Mouse (Mus musculus) forebrain, embryonic 14.5 days (tissue): ENCODE data around the gene Gnpat. TPM values are rescaled to one million over a fixed set of nuclear protein-coding genes. Genes with fewer than 3 reads are reported as not detected.
A peak's percentile ranks its signal among the peaks of the same experiment; 100 is the strongest.

Experiments used
- ATAC-seq: fragments of 200-750 bp; cut with Nextera tagmentation; 2 replicates; pipeline ENCODE4 v1.8.0; 2017; ENCODE audit warnings: mild to moderate bottlenecking, moderate library complexity
- DNase-seq: peaks from one replicate; pipeline ENCODE4 v3.0.0-alpha.2; 2015; ENCODE audit warnings: low spot score
- H3K27ac ChIP-seq: fragments of 300-500 bp; sonication (generic); 2 replicates; pipeline ENCODE4 v1.5.1; 2014; ENCODE audit warnings: low read depth, mild to moderate bottlenecking, control low read depth, low read length, moderate library complexity
- H3K27me3 ChIP-seq: fragments of 300-500 bp; sonication (generic); replicated peaks from 2 replicates; pipeline ENCODE4 v1.6.1; 2014; ENCODE audit warnings: low read length, control low read depth, mixed read lengths; ENCODE audit not compliant: control insufficient read depth, insufficient read depth
- H3K36me3 ChIP-seq: fragments of 300-500 bp; sonication (generic); 2 replicates; pipeline ENCODE4 v1.6.1; 2014; ENCODE audit warnings: low read length, control low read depth; ENCODE audit not compliant: control insufficient read depth, insufficient read depth
- H3K4me1 ChIP-seq: fragments of 300-500 bp; sonication (generic); 2 replicates; pipeline ENCODE4 v1.6.1; 2014; ENCODE audit warnings: antibody characterized with exemption, low read length, control low read depth; ENCODE audit not compliant: control insufficient read depth, insufficient read depth
- H3K4me2 ChIP-seq: fragments of 300-500 bp; sonication (generic); 2 replicates; pipeline ENCODE4 v1.6.1; 2014; ENCODE audit warnings: mild to moderate bottlenecking, control low read depth, low read length
- H3K4me3 ChIP-seq: fragments of 300-500 bp; sonication (generic); 2 replicates; pipeline ENCODE4 v1.5.1; 2014; ENCODE audit warnings: low read depth, low read length, control low read depth
- H3K9ac ChIP-seq: fragments of 300-500 bp; sonication (generic); 2 replicates; pipeline ENCODE4 v1.6.1; 2014; ENCODE audit warnings: mild to moderate bottlenecking, low read length, control low read depth, moderate library complexity
- H3K9me3 ChIP-seq: fragments of 300-500 bp; sonication (generic); replicated peaks from 2 replicates; pipeline ENCODE4 v1.6.1; 2016; ENCODE audit warnings: low read length, control low read depth, mixed read lengths; ENCODE audit not compliant: control insufficient read depth
- WGBS: fragments of 180-500 bp; shearing (Covaris S2); extraction: QIAGEN DNeasy Blood & Tissue Kit; methylation state at CpG from one replicate; pipeline ENCODE4 v1.1.7; 2014; 5-methylcytosine and 5-hydroxymethylcytosine counted together
- polyA plus RNA-seq: library from polyadenylated mRNA; unstranded; fragments of >200 nt; fragmentation: Nextera tagmentation; extraction: Ambion mirVana; gene quantifications from 2 replicates; pipeline ENCODE4 v1.2.1, GENCODE M21; 2014

Gene Gnpat
- polyA plus RNA-seq, 1 experiment from 2014 or later = 95.5 TPM

DNA sequence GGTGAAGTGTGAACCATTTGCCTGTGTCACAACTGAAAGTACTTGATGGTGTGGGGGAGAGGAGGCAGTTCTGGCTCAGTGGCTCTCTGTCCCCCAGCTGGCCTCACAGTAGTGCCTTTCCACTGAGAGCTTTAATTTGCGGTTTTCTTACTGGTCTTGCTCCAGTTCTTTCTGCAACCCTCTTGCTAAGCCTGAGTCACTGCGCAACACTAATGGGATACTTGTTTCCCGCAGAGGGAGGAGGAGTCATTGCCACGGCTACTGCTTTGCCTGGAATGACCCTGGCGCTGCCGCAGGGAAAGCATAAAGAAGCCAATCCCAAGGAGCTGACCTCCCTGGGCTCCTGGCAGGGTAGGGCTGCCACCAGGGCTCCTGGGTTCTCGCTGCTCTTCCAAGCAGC is 36.2 kb upstream of the Gnpat start:
- no peak overlapping the region for H3K27ac ChIP-seq
- no peaks in the 10 kb centered on the region for H3K4me1 ChIP-seq
- H3K4me3 ChIP-seq = no peak overlapping the region
- ATAC-seq (no peak), DNase-seq (no peak)
- no peaks in the 10 kb centered on the region for H3K9me3 ChIP-seq
- H3K4me2 ChIP-seq = no peak overlapping the region
- no peaks in the 10 kb centered on the region for H3K27me3 ChIP-seq
- H3K36me3 ChIP-seq = peaks cover 23% of the 10 kb centered on the region; the same call in 1 of the 2 replicates
- no peak overlapping the region for H3K9ac ChIP-seq
- WGBS = 21% methylated on average over 7 of the region's 7 CpGs

DNA sequence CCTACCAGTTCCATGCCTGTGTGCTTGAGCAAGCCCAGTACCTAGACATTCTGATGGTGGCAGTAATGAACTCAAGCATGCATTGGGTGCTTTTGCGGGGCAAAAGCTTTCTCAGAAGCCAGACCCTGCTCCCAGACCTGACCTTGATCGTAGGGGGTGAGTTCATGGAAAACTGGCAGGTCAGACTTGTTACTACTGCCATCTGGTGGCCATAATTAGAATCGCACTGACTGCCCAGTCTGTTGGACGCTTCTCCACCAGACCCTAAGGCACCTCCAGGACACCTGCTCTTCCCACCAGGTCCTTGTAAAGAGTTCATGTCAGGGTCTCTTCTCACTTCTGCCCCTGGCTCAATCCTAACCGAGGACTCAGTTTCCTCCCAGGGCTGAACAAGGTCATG is 35.4 kb upstream of the Gnpat start:
- Histone ChIP-seq H3K27me3 (no peaks in the 10 kb centered on the region), H3K4me1 (no peaks in the 10 kb centered on the region), H3K9me3 (no peaks in the 10 kb centered on the region), H3K27ac (no peak overlapping the region), H3K9ac (no peak overlapping the region), H3K36me3 (peaks cover 23% of the 10 kb centered on the region; the same call in 1 of the 2 replicates), H3K4me2 (no peak overlapping the region), H3K4me3 (no peak overlapping the region)
- ATAC-seq (peak; percentile 15; the same call in 1 of the 2 replicates), DNase-seq (peak; percentile 59)
- 6% methylated on average over 5 of the region's 5 CpGs for WGBS

DNA sequence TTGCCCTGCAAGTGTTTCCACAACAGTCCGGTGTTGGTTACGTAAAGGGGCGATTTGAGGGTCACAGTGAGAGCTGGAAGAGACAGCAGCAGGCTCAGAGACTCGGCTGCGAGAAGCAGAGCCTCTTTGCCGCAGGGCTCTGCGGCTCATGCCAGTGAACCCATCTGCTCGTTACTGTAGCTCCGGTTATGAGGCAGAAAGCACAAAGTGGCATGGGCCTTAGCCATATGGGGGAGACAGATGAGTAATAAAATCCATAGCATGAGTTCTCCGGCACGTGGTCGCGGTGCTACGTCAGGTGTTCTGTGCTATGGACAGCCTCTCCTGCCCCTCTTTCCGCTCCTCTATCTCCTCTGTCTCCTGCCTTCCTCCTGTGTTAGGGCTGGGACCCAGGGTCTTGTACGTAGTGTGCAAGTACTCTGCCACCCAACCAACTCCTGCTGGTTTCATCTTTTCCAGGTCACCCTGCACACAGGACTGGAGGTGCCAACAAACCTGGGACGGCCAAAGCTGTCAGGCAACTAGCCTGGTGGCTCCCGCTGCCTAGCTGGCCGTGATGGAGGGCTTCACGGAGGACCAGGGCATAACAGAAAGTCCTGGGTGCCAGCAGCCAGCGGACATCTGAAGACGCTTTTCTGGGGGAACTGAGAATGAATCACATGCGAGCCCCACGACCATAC is 34.1 kb upstream of the Gnpat start:
- WGBS = 73% methylated on average over 24 of the region's 24 CpGs
- Histone ChIP-seq H3K4me2 (no peak overlapping the region), H3K27ac (no peak overlapping the region; the same call in 1 of the 2 replicates), H3K36me3 (peaks cover 23% of the 10 kb centered on the region; the same call in 1 of the 2 replicates), H3K4me3 (no peak overlapping the region), H3K9ac (no peak overlapping the region), H3K27me3 (no peaks in the 10 kb centered on the region), H3K4me1 (no peaks in the 10 kb centered on the region), H3K9me3 (no peaks in the 10 kb centered on the region)
- no peak; the same call in 1 of the 2 replicates for ATAC-seq
- peak; percentile 48 for DNase-seq

DNA sequence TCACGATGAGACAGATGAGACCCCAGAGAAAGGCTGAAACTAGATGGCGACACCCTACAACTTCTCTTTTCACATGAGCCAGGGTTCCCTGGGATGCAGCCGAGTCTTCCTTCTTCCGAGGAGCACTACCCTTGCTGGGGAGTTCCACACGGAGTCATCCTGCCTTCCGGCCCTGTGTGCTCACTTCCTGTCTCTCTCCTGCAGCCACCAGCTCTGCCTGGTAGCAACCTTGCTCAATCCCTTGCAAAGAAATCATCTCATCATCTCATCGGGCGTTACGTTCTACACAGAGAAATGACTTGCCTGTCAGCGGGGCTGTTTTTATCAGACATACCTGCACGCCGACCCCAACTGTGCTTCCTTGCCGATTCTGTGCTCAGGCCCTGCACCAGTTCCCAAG is 32.8 kb upstream of the Gnpat start:
- Histone ChIP-seq H3K27me3 (no peaks in the 10 kb centered on the region), H3K4me1 (no peaks in the 10 kb centered on the region), H3K4me2 (no peak overlapping the region), H3K9ac (no peak overlapping the region), H3K27ac (no peak overlapping the region), H3K9me3 (no peaks in the 10 kb centered on the region), H3K4me3 (no peak overlapping the region), H3K36me3 (peaks cover 16% of the 10 kb centered on the region; the same call in 1 of the 2 replicates)
- 79% methylated on average over 13 of the region's 13 CpGs for WGBS
- no peak for ATAC-seq
- no peak for DNase-seq

DNA sequence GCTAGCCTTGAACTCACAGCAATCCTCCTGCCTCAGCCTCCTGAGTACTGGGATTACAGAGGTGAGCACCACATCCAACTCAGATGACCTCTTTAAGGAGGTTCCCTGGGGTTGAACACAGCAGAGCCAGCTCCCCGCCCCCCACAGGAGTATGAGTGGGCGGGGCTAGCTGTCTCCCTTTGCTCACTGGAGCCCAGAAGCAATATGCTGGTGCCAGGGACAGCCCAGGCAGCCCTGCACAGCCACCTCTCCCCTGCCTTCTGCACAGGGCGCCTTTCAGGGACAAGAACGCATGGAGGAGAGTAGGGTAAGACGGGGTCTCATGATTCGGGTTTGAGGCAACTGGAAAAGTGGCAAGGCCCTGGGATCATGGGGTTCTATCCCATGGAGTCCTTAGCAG is 31.3 kb upstream of the Gnpat start:
- no peak for DNase-seq
- 78% methylated on average over 6 of the region's 6 CpGs for WGBS
- ATAC-seq = no peak
- H3K36me3 ChIP-seq = peaks cover 10% of the 10 kb centered on the region; the same call in 1 of the 2 replicates
- H3K27ac ChIP-seq = no peak overlapping the region
- no peak overlapping the region for H3K4me3 ChIP-seq
- H3K9ac ChIP-seq = no peak overlapping the region
- no peaks in the 10 kb centered on the region for H3K27me3 ChIP-seq
- no peaks in the 10 kb centered on the region for H3K4me1 ChIP-seq
- H3K9me3 ChIP-seq = no peaks in the 10 kb centered on the region
- no peak overlapping the region for H3K4me2 ChIP-seq

DNA sequence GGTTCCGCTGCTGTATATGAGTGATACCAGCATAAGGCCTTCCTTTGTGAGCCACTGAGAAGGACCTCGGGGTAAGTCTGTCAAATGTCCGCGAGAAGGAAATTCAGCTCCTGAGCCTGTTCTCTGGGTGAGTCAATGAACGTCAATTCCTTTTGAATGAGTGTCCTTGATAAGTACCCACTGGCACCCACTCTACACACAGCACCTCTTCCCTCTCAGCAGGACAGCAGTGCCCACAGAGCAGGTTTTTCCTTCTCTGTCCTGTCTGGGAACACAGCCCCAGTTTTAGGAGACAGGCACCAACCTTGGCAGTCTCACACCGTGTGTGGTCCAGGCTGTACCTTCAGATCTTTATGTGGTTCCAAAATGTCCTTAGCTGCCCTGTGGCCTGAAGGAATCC is 30.9 kb upstream of the Gnpat start:
- H3K9ac ChIP-seq = no peak overlapping the region
- H3K27ac ChIP-seq = no peak overlapping the region
- H3K4me2 ChIP-seq = no peak overlapping the region

DNA sequence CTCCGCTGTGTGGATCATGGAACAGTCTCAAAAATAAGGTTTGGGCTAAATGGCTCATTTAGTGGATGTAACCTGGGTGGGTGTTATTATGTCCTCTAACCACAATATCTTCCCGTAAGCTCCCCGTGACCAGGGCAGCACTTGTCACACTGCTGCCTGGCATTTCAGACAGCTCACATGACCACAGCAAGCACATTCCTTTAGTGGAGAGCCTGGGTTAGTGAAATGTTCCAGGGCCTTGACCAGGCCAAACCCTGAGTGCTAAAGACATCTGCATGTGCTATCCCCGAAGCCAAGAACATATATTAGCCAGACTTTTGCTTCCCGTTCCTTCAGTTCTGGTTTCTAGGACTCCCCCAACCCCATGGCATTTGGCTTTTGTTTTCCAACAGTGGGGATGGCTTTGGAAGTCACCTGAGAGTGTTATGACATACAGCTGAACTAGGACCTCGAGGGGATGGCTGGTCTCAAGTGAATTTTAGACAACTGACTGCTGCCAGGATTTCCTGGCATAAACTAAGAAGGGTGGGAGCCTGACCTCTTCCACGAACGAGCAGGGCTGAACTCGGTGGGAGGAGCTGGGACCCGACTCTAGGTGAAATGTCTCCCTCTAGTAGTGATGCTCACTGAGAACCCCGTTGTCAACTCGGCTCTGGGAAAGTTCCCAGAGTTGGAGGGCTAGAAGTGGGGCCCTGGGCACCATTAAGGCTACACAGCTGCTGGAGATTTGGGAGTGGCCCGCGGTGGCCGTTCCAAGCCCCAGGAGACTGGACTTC is 29.2 kb upstream of the Gnpat start:
- no peaks in the 10 kb centered on the region for H3K9me3 ChIP-seq
- H3K9ac ChIP-seq = no peak overlapping the region
- H3K27ac ChIP-seq = no peak overlapping the region
- 49% methylated on average over 15 of the region's 15 CpGs for WGBS
- DNase-seq = no peak
- H3K27me3 ChIP-seq = no peaks in the 10 kb centered on the region
- H3K4me3 ChIP-seq = no peak overlapping the region
- no peak for ATAC-seq
- peaks cover 11% of the 10 kb centered on the region for H3K36me3 ChIP-seq
- H3K4me2 ChIP-seq = no peak overlapping the region
- no peaks in the 10 kb centered on the region for H3K4me1 ChIP-seq

More for the DNA sequence above, 30.9 kb upstream of the Gnpat start:
- 83% methylated on average over 6 of the region's 6 CpGs for WGBS
- no peak overlapping the region for H3K4me3 ChIP-seq
- peaks cover 7% of the 10 kb centered on the region; the same call in 1 of the 2 replicates for H3K36me3 ChIP-seq
- DNase-seq = no peak
- no peaks in the 10 kb centered on the region for H3K9me3 ChIP-seq
- no peaks in the 10 kb centered on the region for H3K27me3 ChIP-seq
- no peaks in the 10 kb centered on the region for H3K4me1 ChIP-seq
- no peak for ATAC-seq

DNA sequence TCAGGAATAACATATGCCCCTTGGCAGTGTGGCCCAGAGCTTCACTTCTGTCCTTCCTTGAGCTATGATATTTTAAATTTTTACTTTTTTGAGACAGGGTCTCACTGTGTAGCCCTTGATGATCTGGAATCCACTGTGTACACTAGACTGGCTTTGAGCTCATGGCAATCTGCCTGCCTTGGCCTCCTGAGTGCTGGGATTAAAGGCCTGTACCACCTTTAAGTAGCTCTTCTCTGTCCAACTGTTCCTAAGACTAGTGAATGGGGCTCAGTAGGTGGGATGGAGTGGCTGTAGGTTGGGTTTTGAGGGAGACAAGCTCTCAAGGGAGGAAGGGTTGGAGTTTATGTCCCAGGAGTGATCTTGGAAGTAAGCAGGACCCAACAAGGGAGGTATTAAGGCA is 27.0 kb upstream of the Gnpat start:
- ATAC-seq (no peak), DNase-seq (no peak)
- peaks cover 30% of the 10 kb centered on the region for H3K36me3 ChIP-seq
- no peak overlapping the region for H3K4me3 ChIP-seq
- H3K9ac ChIP-seq = no peak overlapping the region
- H3K4me2 ChIP-seq = no peak overlapping the region
- H3K4me1 ChIP-seq = no peaks in the 10 kb centered on the region
- no peaks in the 10 kb centered on the region for H3K27me3 ChIP-seq
- H3K9me3 ChIP-seq = no peaks in the 10 kb centered on the region
- no peak overlapping the region for H3K27ac ChIP-seq

DNA sequence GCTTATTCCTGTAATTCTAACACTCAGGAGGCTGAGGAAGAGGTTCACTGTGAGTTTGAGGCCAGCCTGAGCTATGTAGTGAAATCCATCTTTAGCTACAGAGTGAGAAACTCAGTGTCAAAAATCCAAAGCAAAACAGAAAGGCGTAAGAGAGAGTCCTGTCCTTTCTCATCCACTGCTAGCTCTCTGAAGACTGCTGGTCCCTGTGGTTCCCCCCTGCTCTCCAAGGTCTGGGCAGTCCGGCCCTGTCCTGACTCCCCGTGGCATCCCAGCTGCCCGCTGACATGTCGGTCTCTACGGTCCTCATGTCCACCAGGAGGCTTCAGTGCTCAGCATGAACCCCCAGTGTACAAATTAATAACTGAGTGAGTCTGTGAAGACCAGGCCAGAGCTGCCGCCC is 26.6 kb upstream of the Gnpat start:
- ATAC-seq = no peak
- no peak for DNase-seq
- Histone ChIP-seq H3K36me3 (peaks cover 34% of the 10 kb centered on the region), H3K27ac (no peak overlapping the region), H3K4me2 (no peak overlapping the region), H3K4me1 (no peaks in the 10 kb centered on the region), H3K27me3 (no peaks in the 10 kb centered on the region), H3K4me3 (no peak overlapping the region), H3K9me3 (no peaks in the 10 kb centered on the region), H3K9ac (no peak overlapping the region)
- WGBS = 84% methylated on average over 7 of the region's 7 CpGs
